Mouse (Mus musculus) brown adipose tissue, adult 24 weeks (tissue): ENCODE measurements around the gene Tmem255b. TPM values are rescaled to one million over a fixed set of nuclear protein-coding genes. Genes with fewer than 3 reads are reported as not detected.

Experiments
- H3K27ac ChIP-seq: fragments of 200-500 bp; replicated peaks from 2 replicates; pipeline ENCODE4 v1.5.1; 2012; ENCODE audit warnings: low read depth, mild to moderate bottlenecking, low read length
- H3K4me1 ChIP-seq: fragments of 200-500 bp; 2 replicates; pipeline ENCODE4 v1.6.1; 2012; ENCODE audit warnings: low read length, mixed read lengths; ENCODE audit not compliant: control insufficient read depth, insufficient read depth, insufficient read length
- H3K4me3 ChIP-seq: fragments of 200-500 bp; 2 replicates; pipeline ENCODE4 v1.5.1; 2012; ENCODE audit warnings: low read depth, mild to moderate bottlenecking, low read length, moderate library complexity; ENCODE audit not compliant: insufficient read depth
- polyA plus RNA-seq: library from polyadenylated mRNA; stranded (reverse); fragments of >200 nt; gene quantifications from 2 replicates; pipeline ENCODE4 v1.2.4, GENCODE M21; 2012; ENCODE audit not compliant: missing spikeins, insufficient read depth, insufficient read length

Gene Tmem255b
- polyA plus RNA-seq, 1 experiment = 1.7 TPM

DNA sequence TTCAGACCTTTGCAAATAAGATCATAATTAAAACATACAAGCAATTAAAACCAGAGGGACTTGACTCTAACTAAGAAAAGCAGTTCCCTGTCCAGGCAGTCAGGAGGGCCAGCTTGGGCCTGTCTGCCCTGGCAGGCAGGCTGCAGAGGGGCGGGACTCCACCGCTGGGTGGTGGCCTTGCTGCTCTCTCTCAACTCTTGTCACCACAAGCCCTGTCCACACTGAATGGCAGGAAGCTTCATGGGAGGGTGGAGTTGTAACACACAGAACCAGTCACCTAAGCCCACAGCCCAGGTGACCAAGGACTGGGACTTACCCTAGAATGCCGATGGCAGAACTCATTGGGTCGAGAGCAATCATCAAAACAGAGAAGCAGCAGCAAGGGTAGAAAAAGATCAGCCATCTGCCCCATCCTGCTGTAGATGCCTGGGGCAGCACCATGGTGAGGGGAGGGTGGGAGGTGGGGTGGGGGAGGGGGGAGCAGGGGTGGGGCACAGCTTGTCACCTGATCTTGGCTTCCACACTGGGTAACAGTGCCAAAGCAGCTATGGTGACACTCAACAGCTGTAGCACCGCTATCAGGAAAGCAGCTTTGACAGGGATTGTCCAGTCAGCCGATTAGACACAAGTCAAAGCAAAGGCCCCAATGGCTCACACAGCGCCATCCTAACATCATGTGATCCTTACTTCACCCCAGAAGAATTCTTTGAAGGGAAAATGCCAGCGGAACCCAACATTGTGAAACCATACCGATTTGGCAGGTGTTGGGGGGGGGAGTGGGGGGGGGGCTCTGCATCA lies 57.4 kb downstream of the Tmem255b start:
- H3K4me1 ChIP-seq = peaks cover 29% of the 10 kb centered on the region
- H3K4me3 ChIP-seq = peak overlapping the region; percentile 76
- H3K27ac ChIP-seq = 0 out of 2 replicates have a peak overlapping the region, but pooled peaks have one; percentile 12

DNA sequence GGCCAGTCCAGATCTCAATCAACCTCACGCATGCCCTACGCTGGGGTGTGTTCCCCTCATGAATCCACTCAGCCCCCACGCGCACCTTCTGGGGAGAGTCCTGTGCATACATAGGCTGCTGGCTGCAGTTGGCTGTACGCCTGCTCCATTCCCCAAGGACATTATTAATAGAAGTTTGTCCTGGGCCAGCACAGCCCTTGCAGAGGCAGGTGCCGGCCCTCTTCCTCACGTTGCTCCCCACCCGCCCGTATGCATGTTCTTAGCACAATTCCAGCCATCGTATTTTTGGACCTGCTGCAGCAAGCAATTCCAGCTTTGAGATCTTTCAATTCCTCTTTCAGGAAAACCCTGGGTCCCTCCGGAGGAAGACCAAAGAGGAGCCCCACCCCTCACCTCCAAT lies 58.0 kb downstream of the Tmem255b start:
- no peak overlapping the region; the same call in 1 of the 2 replicates for H3K27ac ChIP-seq
- H3K4me3 ChIP-seq = peak overlapping the region; percentile 76
- peaks cover 29% of the 10 kb centered on the region for H3K4me1 ChIP-seq

- H3K27ac ChIP-seq = peak within 1 kb of the TSS; percentile 10; the same call in 1 of the 2 replicates
Measured at GRCm38 (mm10) chr8:13493858-13494631, 59.1 kb downstream of the Tmem255b start, which contains the start of gene Gas6. Gene Gas6 (minus strand): TSS chr8:13494490.

GRCm38 (mm10) chr8:13501221-13501620 lies 66.2 kb downstream of the Tmem255b start:
- H3K4me3 ChIP-seq = no peak overlapping the region
- H3K4me1 ChIP-seq = no peaks in the 10 kb centered on the region
- no peak overlapping the region; the same call in 1 of the 2 replicates for H3K27ac ChIP-seq

More at GRCm38 (mm10) chr8:13493858-13494631, 59.1 kb downstream of the Tmem255b start, which contains the start of gene Gas6:
- Histone ChIP-seq H3K4me1 (peaks cover 29% of the 10 kb centered on the region), H3K4me3 (peak within 1 kb of the TSS; percentile 76)

- Histone ChIP-seq H3K4me1 (no peaks in the 10 kb centered on the region), H3K27ac (peak overlapping the region; percentile 73), H3K4me3 (no peak overlapping the region)
Measured at GRCm38 (mm10) chr8:13503936-13504606, 69.1 kb downstream of the Tmem255b start.

DNA sequence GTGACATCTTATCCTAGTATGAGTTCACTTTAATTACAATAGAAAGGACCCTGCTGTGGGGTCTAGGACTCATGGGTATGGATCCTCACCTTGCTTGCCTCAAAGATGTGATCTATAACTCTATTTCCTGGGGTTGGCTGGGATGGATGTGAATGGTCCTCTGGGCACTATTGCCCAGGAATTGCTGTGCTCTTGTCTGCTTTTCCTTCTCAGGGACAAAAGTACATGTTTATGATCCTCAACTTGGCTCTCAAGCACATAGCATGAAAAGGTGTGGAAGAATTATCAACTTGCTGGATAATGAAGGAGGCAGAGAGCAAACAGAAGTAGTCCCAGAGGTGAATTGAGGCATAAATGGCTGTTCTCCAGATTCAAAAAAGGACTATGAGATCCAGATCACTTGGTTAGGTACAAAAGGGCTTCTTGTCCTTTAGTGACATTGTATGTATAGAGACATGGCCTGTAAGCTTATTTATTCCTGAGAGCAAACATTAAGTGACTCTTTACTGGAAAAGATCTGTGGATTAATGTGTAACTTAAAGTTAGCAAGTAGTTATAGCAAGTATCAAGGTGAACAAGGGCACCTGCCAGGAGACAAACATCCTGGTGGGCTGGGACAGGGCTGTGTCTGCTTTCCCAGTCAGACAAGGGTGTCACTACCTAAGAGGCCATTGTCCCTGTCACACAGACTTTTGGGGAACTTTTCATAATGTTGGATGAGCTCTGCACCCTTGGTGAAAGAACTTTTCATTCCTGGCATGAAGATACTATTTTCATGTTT lies 70.1 kb downstream of the Tmem255b start:
- Histone ChIP-seq H3K4me3 (no peak overlapping the region), H3K27ac (no peak overlapping the region)

GRCm38 (mm10) chr8:13506849-13507248 lies 71.9 kb downstream of the Tmem255b start:
- no peak overlapping the region for H3K4me3 ChIP-seq
- no peaks in the 10 kb centered on the region for H3K4me1 ChIP-seq
- H3K27ac ChIP-seq = no peak overlapping the region

More for the DNA sequence above, 70.1 kb downstream of the Tmem255b start:
- H3K4me1 ChIP-seq = no peaks in the 10 kb centered on the region

DNA sequence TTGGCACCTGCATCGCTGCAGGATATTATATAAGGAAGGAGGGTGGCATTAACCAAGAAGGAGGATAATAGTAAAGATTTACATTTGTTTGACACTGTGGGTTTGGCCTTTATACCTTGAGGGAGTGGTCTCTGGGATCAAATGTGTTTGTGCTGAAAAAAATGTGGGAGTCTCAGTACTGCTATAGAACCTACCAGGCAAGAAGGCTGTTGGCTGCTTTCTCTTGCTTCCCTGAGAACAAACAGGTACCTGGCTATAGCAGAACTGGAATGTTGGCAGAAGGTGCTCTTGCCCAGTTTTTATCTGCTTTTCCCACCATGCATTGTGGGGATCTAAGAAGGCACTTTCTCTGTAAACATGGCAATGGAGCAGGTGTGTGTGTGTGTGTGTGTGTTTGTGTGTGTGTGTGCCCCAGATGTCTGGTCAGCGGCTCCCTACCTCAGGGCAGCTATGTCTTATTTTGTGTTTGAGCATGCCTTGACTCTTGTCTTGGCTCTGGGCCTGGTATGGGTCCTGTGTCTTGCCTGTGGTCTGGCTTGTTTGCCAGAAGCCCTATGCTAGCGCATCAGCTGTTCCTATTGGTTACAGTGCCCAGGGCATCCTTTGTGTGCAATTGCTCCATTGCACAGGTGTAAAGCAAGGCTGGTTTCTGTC lies 72.4 kb downstream of the Tmem255b start:
- H3K4me1 ChIP-seq = no peaks in the 10 kb centered on the region
- H3K4me3 ChIP-seq = no peak overlapping the region
- H3K27ac ChIP-seq = no peak overlapping the region

DNA sequence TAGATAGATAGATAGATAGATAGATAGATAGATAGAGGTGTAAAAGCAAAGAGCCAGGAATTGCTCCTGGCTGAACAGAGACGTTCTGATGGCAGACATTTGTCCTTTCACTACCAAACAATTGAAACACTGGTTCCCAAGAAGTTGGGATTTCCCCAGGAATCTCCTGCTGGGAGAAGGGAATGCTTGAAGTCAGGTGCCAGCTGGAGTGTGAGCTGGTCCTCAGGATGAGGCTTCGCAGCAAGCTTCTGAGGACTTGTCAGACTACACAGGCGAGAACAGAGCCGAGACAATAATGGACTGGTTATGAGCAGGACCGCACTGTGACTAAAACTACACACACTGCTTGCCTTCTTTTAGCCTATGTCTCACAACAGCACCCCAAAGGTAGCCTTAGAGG lies 77.0 kb downstream of the Tmem255b start:
- Histone ChIP-seq H3K4me1 (no peaks in the 10 kb centered on the region), H3K27ac (no peak overlapping the region), H3K4me3 (no peak overlapping the region)

- Histone ChIP-seq H3K27ac (no peak overlapping the region), H3K4me1 (no peaks in the 10 kb centered on the region), H3K4me3 (no peak overlapping the region)
Measured at GRCm38 (mm10) chr8:13512677-13513076, 77.7 kb downstream of the Tmem255b start.

DNA sequence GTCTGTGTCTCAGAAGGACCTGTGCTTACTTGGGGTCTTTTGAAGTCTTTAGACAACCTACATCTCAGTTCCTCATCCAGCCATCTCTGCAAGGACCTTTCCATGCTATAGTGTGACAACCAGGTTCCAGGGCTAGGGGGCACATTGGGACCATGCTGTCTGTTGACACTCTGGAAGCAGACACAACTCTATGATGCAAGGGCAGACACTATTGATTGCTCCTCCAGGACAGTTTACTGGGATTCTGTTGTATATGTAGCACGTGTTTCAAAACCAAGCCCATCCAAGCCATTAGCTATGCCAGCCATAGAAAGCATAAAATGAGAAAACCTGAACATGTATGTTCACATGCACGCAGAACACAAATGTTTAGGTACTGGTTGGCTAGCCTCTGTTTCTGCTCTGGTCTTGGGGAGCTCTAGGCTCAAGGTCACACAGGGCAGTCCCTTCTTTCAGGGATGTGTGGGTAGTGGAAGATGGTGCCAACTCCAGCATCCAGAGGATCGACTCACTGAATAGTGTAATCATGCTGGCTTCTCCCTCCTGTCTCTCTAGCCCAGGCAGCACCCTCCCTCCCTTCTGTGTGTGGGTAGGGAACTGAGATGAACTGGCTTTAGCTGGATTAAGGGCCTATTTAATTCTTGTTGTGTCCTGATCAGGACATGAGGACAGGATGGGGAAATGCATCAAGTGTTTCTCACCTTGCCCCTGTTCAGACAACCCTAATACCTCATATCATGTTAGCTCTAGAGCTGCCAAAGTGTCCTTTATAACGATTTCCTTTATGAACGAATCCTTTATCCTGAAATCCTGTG lies 78.8 kb downstream of the Tmem255b start:
- no peaks in the 10 kb centered on the region for H3K4me1 ChIP-seq
- no peak overlapping the region for H3K27ac ChIP-seq
- H3K4me3 ChIP-seq = no peak overlapping the region

GRCm38 (mm10) chr8:13516011-13516442 lies 81.0 kb downstream of the Tmem255b start:
- no peak overlapping the region for H3K27ac ChIP-seq
- no peak overlapping the region for H3K4me3 ChIP-seq
- H3K4me1 ChIP-seq = no peaks in the 10 kb centered on the region

DNA sequence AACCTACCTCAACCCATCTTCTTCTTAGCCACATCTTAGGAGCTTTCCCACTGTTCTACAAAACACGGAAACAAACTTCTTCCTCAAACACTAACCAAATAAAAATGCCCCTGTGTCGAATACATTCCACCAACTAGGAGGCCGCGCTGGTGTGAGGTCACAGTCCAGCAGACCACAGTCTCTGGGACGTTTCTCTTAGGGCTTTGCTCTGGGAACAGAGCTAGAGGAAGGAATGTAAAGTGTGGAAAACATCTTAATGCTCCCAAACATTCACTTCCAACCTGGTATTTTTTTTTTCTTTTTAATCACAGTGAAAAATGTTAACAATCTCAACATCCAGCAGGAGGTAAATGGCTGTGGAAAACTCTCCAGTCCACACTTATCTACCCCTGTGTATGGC lies 81.7 kb downstream of the Tmem255b start:
- no peaks in the 10 kb centered on the region for H3K4me1 ChIP-seq
- no peak overlapping the region for H3K27ac ChIP-seq
- H3K4me3 ChIP-seq = no peak overlapping the region
